Mouse (Mus musculus): ENCODE results near the gene Inpp5d.

- no peak for TF ChIP-seq CTCF (IDR thresholded peaks at IDR 0.05; ENCODE audit: extremely low read depth, insufficient read length, insufficient replicate concordance, low read depth, low read length)
- no peak for TF ChIP-seq POLR2A (IDR thresholded peaks at IDR 0.05; ENCODE audit: low read depth, low read length)
These were observed 16.7 kb upstream of the Inpp5d start for GRCm38 (mm10) chr1:87603389-87603788.
